8 mouse cellular contexts compared by ENCODE assay signal in genomic region chr11:32552401-32553090, GRCm38 (mm10). TPM values are rescaled to one million over a fixed set of nuclear protein-coding genes. Genes with fewer than 3 reads are reported as not detected.
DNase-seq lines count a peak whose midpoint lies in the region; ATAC-seq lines count a peak whose summit lies in the region.

No protein-coding gene starts in this region.

- H3K4me2 ChIP-seq in heart, embryonic 12.5 days, result no peak overlapping the region

- H3K4me1 ChIP-seq in heart, embryonic 12.5 days (replicated peaks), result peaks cover 57% of the 10 kb centered on the region
- peaks cover 60% of the 10 kb centered on the region for H3K4me1 ChIP-seq in embryonic facial prominence, embryonic 10.5 days

- H3K27ac ChIP-seq in heart, embryonic 12.5 days (ENCODE audit: poor library complexity, severe bottlenecking), result peak overlapping the region; percentile 18
- peak overlapping the region; percentile 31 for H3K27ac ChIP-seq in embryonic facial prominence, embryonic 10.5 days (replicated peaks)

- H3K9ac ChIP-seq in heart, embryonic 12.5 days, result no peak overlapping the region; the same call in 1 of the 2 replicates

- ATAC-seq in heart, embryonic 12.5 days (ENCODE audit: insufficient number of reproducible peaks, low FRiP score), result peak; percentile 41; the same call in 1 of the 2 replicates

- H3K4me3 ChIP-seq in heart, embryonic 12.5 days, result no peak overlapping the region
- H3K4me3 ChIP-seq in embryonic facial prominence, embryonic 10.5 days, result no peak overlapping the region

- H3K27me3 ChIP-seq in heart, embryonic 12.5 days (replicated peaks), result no peaks in the 10 kb centered on the region
- H3K27me3 ChIP-seq in embryonic facial prominence, embryonic 10.5 days (replicated peaks; ENCODE audit: low read depth, poor library complexity, severe bottlenecking), result no peaks in the 10 kb centered on the region

- H3K9me3 ChIP-seq in heart, embryonic 12.5 days (replicated peaks), result no peaks in the 10 kb centered on the region
- no peaks in the 10 kb centered on the region for H3K9me3 ChIP-seq in embryonic facial prominence, embryonic 10.5 days

- 59% methylated on average over 13 of the region's 13 CpGs for WGBS in heart, embryonic 12.5 days
- 70% methylated on average over 13 of the region's 13 CpGs for WGBS in embryonic facial prominence, embryonic 10.5 days

- DNase-seq in heart, adult 18-20 months, result no peak
- DNase-seq in embryonic facial prominence, embryonic 10.5 days (ENCODE audit: low spot score), result no peak
- peak; percentile 42 for DNase-seq in kidney, adult 18-20 months
- peak; percentile 70 for DNase-seq in lung, postnatal 25 days (ENCODE audit: low spot score)
- DNase-seq in testis, postnatal 14 days (ENCODE audit: low spot score), result no peak
- no peak for DNase-seq in urinary bladder, postnatal 10 days (ENCODE audit: low spot score)
- DNase-seq in layer of hippocampus, adult 9-11 months, result no peak

- H3K36me3 ChIP-seq in heart, embryonic 12.5 days, result no peaks in the 10 kb centered on the region
- H3K36me3 ChIP-seq in embryonic facial prominence, embryonic 10.5 days (replicated peaks), result no peaks in the 10 kb centered on the region

RNA-seq across cellular contexts. Expression of gene Stk10, which starts 19.4 kb away (rescaled TPM):
- polyA plus RNA-seq in heart, embryonic 12.5 days (2016; fragmentation: Nextera tagmentation; extraction: Ambion mirVana), result 2.9 and 3.2 TPM in 2 replicates
- 10 to 100 TPM in 1 of 2 experiments, 1 to 10 TPM in 1; 8.2 to 11.6 TPM for total RNA-seq in heart, adult 18-20 months (2021)
- polyA plus RNA-seq in embryonic facial prominence, embryonic 10.5 days (2016; fragmentation: Nextera tagmentation; extraction: Ambion mirVana), result 2.2 and 3.0 TPM in 2 replicates

RNA-seq across cellular contexts. Expression of gene Efcab9, which starts 20.7 kb away (rescaled TPM):
- 0.31 and 0.36 TPM in 2 replicates for polyA plus RNA-seq in heart, embryonic 12.5 days (2016; fragmentation: Nextera tagmentation; extraction: Ambion mirVana)
- total RNA-seq in heart, adult 18-20 months (2021), result under 1 TPM in 1 of 2 experiments, not detected in 1; 0.46 TPM
- polyA plus RNA-seq in embryonic facial prominence, embryonic 10.5 days (2016; fragmentation: Nextera tagmentation; extraction: Ambion mirVana), result 0.39 TPM in 1 of 2 replicates, not detected in the other

Comparison
In these comparisons a context has a peak if more than half of its experiments do, and no peak if none do; other contexts are left out.
1. DNase-seq: peak in kidney, adult 18-20 months (single experiment) and lung, postnatal 25 days (single experiment); none in heart, adult 18-20 months (0 of 2), embryonic facial prominence, embryonic 10.5 days (single experiment), testis, postnatal 14 days (single experiment), urinary bladder, postnatal 10 days (single experiment) and layer of hippocampus, adult 9-11 months (single experiment).